Mouse (Mus musculus) limb, embryonic 15.5 days (tissue): Measurements from ENCODE around the gene Ifna15. TPM values are rescaled to one million over a fixed set of nuclear protein-coding genes. Genes with fewer than 3 reads are reported as not detected.

Experiments
- ATAC-seq: fragments of 200-750 bp; cut with Nextera tagmentation; 2 replicates; pipeline ENCODE4 v1.8.0; 2017; ENCODE audit warnings: low read depth, moderate TSS enrichment; ENCODE audit not compliant: insufficient number of reproducible peaks, low FRiP score, low TSS enrichment
- H3K27ac ChIP-seq: fragments of 300-500 bp; sonication (generic); 2 replicates; pipeline ENCODE4 v1.5.1; 2015; ENCODE audit warnings: moderate library complexity, mild to moderate bottlenecking, inconsistent platforms
- H3K27me3 ChIP-seq: fragments of 300-500 bp; sonication (generic); 2 replicates; pipeline ENCODE4 v1.6.1; 2015; ENCODE audit warnings: inconsistent platforms
- H3K36me3 ChIP-seq: fragments of 300-500 bp; sonication (generic); 2 replicates; pipeline ENCODE4 v1.6.1; 2015; ENCODE audit warnings: inconsistent platforms
- H3K4me1 ChIP-seq: fragments of 300-500 bp; sonication (generic); 2 replicates; pipeline ENCODE4 v1.6.1; 2015; ENCODE audit warnings: inconsistent platforms
- H3K4me2 ChIP-seq: fragments of 300-500 bp; sonication (generic); 2 replicates; pipeline ENCODE4 v1.6.1; 2015; ENCODE audit warnings: mild to moderate bottlenecking, inconsistent platforms
- H3K4me3 ChIP-seq: fragments of 300-500 bp; sonication (generic); 2 replicates; pipeline ENCODE4 v1.5.1; 2015; ENCODE audit warnings: mild to moderate bottlenecking, inconsistent platforms
- H3K9ac ChIP-seq: fragments of 300-500 bp; sonication (generic); 2 replicates; pipeline ENCODE4 v1.6.1; 2015; ENCODE audit warnings: inconsistent platforms
- H3K9me3 ChIP-seq: fragments of 300-500 bp; sonication (generic); 2 replicates; pipeline ENCODE4 v1.6.1; 2016; ENCODE audit warnings: inconsistent platforms
- WGBS: fragments of 180-500 bp; shearing (Covaris S2); methylation state at CpG from one replicate; pipeline ENCODE4 v1.1.7; 2015; 5-methylcytosine and 5-hydroxymethylcytosine counted together
- polyA plus RNA-seq: library from polyadenylated mRNA; unstranded; fragments of >200 nt; fragmentation: Nextera tagmentation; extraction: Ambion mirVana; gene quantifications from 2 replicates; pipeline ENCODE4 v1.2.1, GENCODE M21; 2015

The Ifna15 gene
- polyA plus RNA-seq, 1 experiment from 2014 or later = not detected

DNA sequence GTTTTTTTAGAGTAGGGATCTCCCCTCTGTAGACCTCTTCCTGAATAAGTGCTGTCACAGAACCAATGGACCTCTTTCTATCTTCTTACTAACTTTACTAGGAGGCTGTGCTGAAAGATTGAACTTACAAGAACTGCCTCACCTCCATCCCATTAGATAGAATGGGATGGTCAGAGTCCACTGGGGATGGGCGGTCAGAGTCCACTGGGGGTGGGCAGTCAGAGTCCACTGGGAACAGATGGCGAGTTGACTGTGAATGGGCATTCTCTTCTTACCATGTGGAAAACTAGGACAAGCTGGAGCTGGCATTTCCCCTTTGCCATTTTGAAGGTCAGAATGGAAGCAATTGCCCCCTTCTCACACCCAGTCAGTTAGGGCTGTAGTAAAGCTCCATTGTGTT is 24.5 kb downstream of the Ifna15 start:
- no peak overlapping the region for H3K4me2 ChIP-seq
- 91% methylated on average over 2 of the region's 2 CpGs for WGBS

DNA sequence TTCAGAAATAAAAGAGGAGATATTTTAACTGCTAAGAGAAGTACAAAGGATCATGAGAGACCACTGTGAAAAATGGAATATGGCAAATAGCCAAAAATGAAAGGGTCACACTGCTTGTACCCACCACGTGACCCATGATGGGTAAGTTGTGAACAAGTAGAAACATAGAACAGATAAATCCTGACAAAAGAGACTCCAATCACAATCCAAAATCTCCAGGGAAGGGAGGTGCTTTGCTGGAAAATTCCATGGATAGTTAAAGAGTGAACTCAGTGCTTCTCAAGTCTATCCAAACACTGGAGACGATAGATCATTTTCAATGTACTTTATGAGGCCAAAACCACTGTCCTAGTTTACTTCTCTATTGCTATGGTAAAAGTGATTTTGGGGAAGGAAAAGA is 27.2 kb downstream of the Ifna15 start:
- 61% methylated on average over 2 of the region's 2 CpGs for WGBS
- no peak overlapping the region for H3K4me2 ChIP-seq
- no peak overlapping the region for H3K9ac ChIP-seq
- H3K27ac ChIP-seq = no peak overlapping the region
- no peak overlapping the region for H3K4me3 ChIP-seq
- H3K36me3 ChIP-seq = no peaks in the 10 kb centered on the region
- H3K4me1 ChIP-seq = no peaks in the 10 kb centered on the region
- no peaks in the 10 kb centered on the region for H3K27me3 ChIP-seq
- no peaks in the 10 kb centered on the region for H3K9me3 ChIP-seq
- ATAC-seq = no peak

More for the DNA sequence above, 24.5 kb downstream of the Ifna15 start:
- Histone ChIP-seq H3K27ac (no peak overlapping the region), H3K9ac (no peak overlapping the region), H3K4me1 (no peaks in the 10 kb centered on the region), H3K9me3 (no peaks in the 10 kb centered on the region), H3K36me3 (no peaks in the 10 kb centered on the region), H3K4me3 (no peak overlapping the region), H3K27me3 (no peaks in the 10 kb centered on the region)
- ATAC-seq = no peak

- no peaks in the 10 kb centered on the region for H3K36me3 ChIP-seq
- WGBS = 46% methylated on average over 4 of the region's 4 CpGs
- H3K27me3 ChIP-seq = no peaks in the 10 kb centered on the region
- no peak overlapping the region for H3K4me2 ChIP-seq
- ATAC-seq = no peak
- H3K27ac ChIP-seq = no peak overlapping the region
- no peaks in the 10 kb centered on the region for H3K4me1 ChIP-seq
- no peaks in the 10 kb centered on the region for H3K9me3 ChIP-seq
- H3K4me3 ChIP-seq = no peak overlapping the region
- H3K9ac ChIP-seq = no peak overlapping the region
Observed at GRCm38 (mm10) chr4:88530271-88530670, 27.8 kb downstream of the Ifna15 start.

DNA sequence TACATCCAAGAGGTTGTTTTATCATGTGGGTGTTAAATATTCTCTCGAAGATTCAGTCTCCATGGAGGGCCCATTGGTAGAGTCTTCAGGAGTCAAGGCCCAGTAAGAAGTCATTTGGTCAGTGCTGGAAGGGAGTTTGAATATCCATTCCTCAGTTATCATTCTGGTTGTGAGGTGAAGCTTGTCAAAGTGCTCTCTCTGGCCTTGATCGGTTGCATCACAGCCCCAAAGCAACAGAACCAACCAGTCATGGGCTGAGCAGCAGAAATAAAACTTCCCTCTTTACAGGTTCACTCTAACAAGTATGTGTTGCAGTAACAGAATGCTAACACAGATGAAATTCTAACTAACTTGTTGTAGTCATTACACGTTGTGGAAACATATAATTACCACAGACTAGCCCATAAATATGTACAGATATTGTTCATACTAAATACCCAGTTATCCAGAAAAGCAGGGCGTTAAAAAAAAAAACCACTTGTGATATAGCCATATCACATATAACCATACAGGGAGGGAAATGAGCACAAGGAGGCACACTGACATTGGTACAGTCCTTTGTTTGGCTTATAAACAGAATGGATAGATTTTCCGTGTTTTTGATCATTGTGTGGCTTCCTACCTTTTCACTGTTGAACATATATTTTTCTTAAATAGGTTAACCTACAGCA is 31.5 kb downstream of the Ifna15 start:
- no peak for ATAC-seq
- Histone ChIP-seq H3K4me2 (no peak overlapping the region), H3K27ac (no peak overlapping the region), H3K9me3 (no peaks in the 10 kb centered on the region), H3K9ac (no peak overlapping the region), H3K27me3 (no peaks in the 10 kb centered on the region), H3K4me3 (no peak overlapping the region), H3K36me3 (no peaks in the 10 kb centered on the region), H3K4me1 (no peaks in the 10 kb centered on the region)
- 82% methylated on average over 5 of the region's 5 CpGs for WGBS

DNA sequence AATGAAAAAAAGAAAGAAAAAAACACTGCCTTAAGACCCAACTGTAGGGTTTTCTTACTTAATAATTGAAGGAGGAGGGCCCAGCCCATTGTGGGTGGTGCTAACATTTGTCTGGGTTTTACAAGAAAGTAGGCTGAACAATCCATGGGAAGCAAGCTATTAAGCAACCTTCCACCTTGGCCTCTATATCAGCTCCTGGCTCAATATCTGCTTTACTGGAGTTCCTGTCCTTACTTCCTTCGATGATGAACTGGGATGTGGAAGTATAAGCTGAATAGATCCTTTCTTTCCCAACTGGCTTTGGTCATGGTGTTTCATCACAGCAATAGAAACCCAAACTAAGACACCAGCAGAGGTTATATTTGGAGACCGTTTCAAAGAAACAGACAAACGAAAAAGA is 32.7 kb downstream of the Ifna15 start:
- no peaks in the 10 kb centered on the region for H3K9me3 ChIP-seq
- H3K9ac ChIP-seq = no peak overlapping the region
- no peaks in the 10 kb centered on the region for H3K4me1 ChIP-seq
- no peak overlapping the region for H3K4me2 ChIP-seq
- H3K27ac ChIP-seq = no peak overlapping the region
- no peaks in the 10 kb centered on the region for H3K36me3 ChIP-seq
- no peak overlapping the region for H3K4me3 ChIP-seq
- WGBS = 81% methylated on average over 3 of the region's 3 CpGs
- no peak for ATAC-seq
- no peaks in the 10 kb centered on the region for H3K27me3 ChIP-seq

DNA sequence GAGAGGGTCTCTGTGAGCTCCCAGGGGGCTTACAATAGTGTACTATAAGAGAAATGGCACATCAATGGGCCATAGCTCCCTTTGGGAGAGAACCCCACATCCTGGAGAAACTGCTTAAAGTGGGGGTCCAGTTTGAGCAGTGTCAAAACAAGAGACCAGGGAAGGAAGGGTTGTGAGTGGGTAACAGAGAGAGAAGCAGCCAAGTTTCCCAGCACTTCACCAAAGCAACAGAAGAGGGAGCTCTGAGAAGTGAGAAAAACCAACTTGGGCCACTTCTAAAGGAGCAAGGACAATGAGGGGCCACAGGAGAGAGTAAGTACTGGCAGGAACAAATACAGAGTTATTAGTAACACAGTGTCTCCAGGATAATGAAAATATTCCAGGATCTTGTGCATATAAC is 34.8 kb downstream of the Ifna15 start:
- no peaks in the 10 kb centered on the region for H3K9me3 ChIP-seq
- no peaks in the 10 kb centered on the region for H3K36me3 ChIP-seq
- no peak overlapping the region for H3K9ac ChIP-seq
- no peak overlapping the region for H3K4me2 ChIP-seq
- H3K4me1 ChIP-seq = no peaks in the 10 kb centered on the region
- no peak overlapping the region for H3K4me3 ChIP-seq
- no peak for ATAC-seq
- H3K27ac ChIP-seq = no peak overlapping the region
- no peaks in the 10 kb centered on the region for H3K27me3 ChIP-seq

GRCm38 (mm10) chr4:88522674-88523073 is 35.4 kb downstream of the Ifna15 start, which contains the start of gene Ifnb1:
TSS of gene Ifnb1 (minus strand) at chr4:88522774.
- ATAC-seq = no peak
- no peak within 1 kb of the TSS for H3K27ac ChIP-seq
- H3K9ac ChIP-seq = no peak within 1 kb of the TSS
- WGBS = 86% methylated on average over 4 of the region's 4 CpGs
- no peaks in the 10 kb centered on the region for H3K36me3 ChIP-seq
- H3K4me3 ChIP-seq = no peak within 1 kb of the TSS
- no peak within 1 kb of the TSS for H3K4me2 ChIP-seq
- H3K9me3 ChIP-seq = no peaks in the 10 kb centered on the region
- H3K27me3 ChIP-seq = no peaks in the 10 kb centered on the region
- H3K4me1 ChIP-seq = no peaks in the 10 kb centered on the region

GRCm38 (mm10) chr4:88517957-88518356 is 40.1 kb downstream of the Ifna15 start:
- Histone ChIP-seq H3K9ac (no peak overlapping the region), H3K36me3 (no peaks in the 10 kb centered on the region), H3K4me3 (no peak overlapping the region), H3K9me3 (no peaks in the 10 kb centered on the region), H3K4me1 (no peaks in the 10 kb centered on the region), H3K27ac (no peak overlapping the region), H3K4me2 (no peak overlapping the region), H3K27me3 (no peaks in the 10 kb centered on the region)
- WGBS = 81% methylated on average over 2 of the region's 2 CpGs
- ATAC-seq = no peak

- Histone ChIP-seq H3K27ac (no peak overlapping the region; the same call in 1 of the 2 replicates), H3K9me3 (no peaks in the 10 kb centered on the region), H3K4me1 (no peaks in the 10 kb centered on the region), H3K4me2 (no peak overlapping the region), H3K9ac (no peak overlapping the region), H3K4me3 (no peak overlapping the region), H3K36me3 (no peaks in the 10 kb centered on the region), H3K27me3 (no peaks in the 10 kb centered on the region)
- no peak for ATAC-seq
- WGBS = 26% methylated on average over 4 of the region's 4 CpGs
Observed at GRCm38 (mm10) chr4:88515711-88516211, 42.3 kb downstream of the Ifna15 start.

GRCm38 (mm10) chr4:88515250-88515649 is 42.8 kb downstream of the Ifna15 start:
- Histone ChIP-seq H3K4me1 (no peaks in the 10 kb centered on the region), H3K27ac (no peak overlapping the region; the same call in 1 of the 2 replicates), H3K9ac (no peak overlapping the region), H3K4me2 (no peak overlapping the region), H3K27me3 (no peaks in the 10 kb centered on the region), H3K4me3 (no peak overlapping the region), H3K36me3 (no peaks in the 10 kb centered on the region), H3K9me3 (no peaks in the 10 kb centered on the region)
- 48% methylated on average over 2 of the region's 2 CpGs for WGBS
- ATAC-seq = no peak

DNA sequence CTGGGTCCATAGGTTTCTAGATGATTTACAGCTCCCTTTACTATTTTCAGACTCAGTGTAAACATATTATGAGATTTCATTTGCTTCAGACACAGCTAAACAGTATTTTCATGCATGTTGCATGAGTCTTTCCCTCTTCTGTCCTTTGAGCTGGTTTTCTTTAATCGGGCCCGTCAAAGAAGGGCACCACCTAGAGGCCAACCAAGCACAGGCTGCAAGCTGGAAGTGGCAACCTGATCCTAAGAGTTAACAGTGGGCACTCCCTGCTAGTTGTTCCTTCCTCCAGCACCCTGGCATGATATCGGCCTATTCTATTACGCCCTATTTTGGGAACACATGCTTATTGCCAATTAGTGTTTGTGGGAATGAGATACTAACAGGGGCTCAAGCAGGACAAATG is 43.6 kb downstream of the Ifna15 start:
- Histone ChIP-seq H3K27me3 (no peaks in the 10 kb centered on the region), H3K4me2 (no peak overlapping the region), H3K27ac (no peak overlapping the region), H3K9me3 (no peaks in the 10 kb centered on the region), H3K36me3 (no peaks in the 10 kb centered on the region), H3K9ac (no peak overlapping the region), H3K4me1 (no peaks in the 10 kb centered on the region), H3K4me3 (no peak overlapping the region)
- WGBS = 49% methylated on average over 4 of the region's 4 CpGs
- no peak for ATAC-seq

DNA sequence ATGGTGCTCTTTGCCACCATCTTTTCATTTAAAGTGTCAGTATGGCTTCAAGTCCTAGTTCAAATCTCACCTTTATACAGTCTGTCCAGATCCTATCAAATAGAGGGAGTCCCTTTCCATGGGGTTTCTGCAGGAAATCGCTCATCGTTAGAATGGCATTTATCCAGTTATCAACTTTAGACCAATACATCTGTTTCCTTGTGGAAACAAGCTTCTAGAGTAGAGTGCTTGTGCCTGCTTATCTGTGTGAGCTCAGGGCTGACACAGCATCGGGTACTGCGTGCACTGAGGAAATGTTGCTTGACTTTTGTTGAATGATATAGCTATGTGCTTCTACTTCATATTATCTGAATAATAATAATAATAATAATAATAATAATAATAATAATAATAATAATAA is 44.3 kb downstream of the Ifna15 start:
- Histone ChIP-seq H3K9ac (no peak overlapping the region), H3K4me1 (no peaks in the 10 kb centered on the region), H3K4me3 (no peak overlapping the region), H3K27me3 (no peaks in the 10 kb centered on the region), H3K4me2 (no peak overlapping the region), H3K9me3 (no peaks in the 10 kb centered on the region), H3K27ac (no peak overlapping the region), H3K36me3 (no peaks in the 10 kb centered on the region)
- no peak for ATAC-seq
- WGBS = 88% methylated on average over 4 of the region's 4 CpGs
